Mouse (Mus musculus): ENCODE measurements around the gene Hmga1b. TPM values are rescaled to one million over a fixed set of nuclear protein-coding genes. Genes with fewer than 3 reads are reported as not detected.
"Not testable (repeated sequence)": the region's sequence is repeated elsewhere in the genome, so short reads cannot be mapped to it uniquely, and the experiment has no call there.

Gene Hmga1b
- total RNA-seq (2015; ENCODE audit: low replicate concordance) (3.2 and 12.6 TPM in 2 replicates), total RNA-seq (2017; ENCODE audit: low replicate concordance) (3.0 and 5.7 TPM in 2 replicates)

DNA sequence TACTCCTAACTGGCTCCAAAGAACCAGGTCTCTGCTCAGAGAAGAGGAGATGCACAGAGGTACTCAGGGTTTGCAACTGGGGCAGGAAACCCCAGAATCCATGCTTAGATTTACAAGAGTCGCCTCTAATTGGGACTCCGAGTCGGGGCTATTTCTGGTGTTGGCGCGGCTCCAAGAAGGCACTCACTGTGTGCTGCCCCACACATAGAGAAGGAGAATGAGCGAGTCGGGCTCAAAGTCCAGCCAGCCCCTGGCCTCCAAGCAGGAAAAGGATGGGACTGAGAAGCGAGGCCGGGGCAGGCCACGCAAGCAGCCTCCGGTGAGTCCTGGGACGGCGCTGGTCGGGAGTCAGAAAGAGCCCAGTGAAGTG is at the start of gene Hmga1b:
Hmga1b (plus strand) TSS at position 123 of the 370 bp plus-strand sequence.
- ATAC-seq (replicated peaks; ENCODE audit: low FRiP score, poor library complexity, severe bottlenecking), result not testable (repeated sequence)

DNA sequence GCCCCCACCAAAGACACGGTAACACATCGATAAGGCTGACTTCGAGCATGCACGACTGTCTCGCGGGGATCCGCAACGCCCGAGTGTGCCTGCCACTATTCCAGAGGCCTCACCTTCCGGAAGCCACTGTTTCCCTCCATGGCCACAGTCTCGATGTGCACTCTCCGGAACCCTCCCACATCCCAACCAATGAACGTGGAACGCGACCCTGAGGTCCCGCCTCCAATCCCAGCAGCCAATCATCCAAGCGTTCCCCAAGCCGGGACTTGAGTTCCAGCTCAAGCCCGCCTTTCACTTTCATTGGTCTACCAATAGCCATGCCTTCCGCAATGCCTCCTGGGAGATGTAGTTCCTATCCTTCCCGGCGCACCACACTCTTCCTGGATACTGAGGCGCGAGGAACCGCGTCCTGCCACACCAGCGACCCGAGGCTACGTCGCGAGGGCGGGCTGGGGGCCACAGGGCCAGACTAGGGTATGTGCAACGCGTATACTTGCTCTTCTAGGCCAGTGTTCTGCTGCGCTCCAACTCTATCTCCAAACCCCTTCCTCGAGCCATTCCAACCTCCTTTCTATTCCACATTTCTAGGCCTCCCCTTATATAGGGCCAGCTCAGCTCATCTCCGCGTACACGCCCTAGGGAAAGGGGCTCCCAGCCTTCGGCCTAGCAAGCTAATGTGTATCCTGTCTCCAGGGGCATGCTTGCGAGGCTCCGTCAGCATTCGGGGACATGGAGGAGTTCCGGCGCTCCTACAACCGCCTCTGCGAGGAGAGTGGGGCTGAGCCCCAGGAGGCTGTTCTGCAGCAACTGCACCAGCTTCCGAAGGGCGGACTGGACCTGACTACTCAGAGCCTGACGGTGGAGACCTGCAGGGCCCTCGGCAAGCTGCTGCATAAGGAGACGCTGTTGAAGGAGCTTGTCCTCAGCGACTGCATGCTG is 48.7 kb upstream of the Hmga1b start, which contains the start of the genes Cenpx and Lrrc45:
Cenpx (minus strand) TSS at position 159 of the 939 bp plus-strand sequence.
Lrrc45 (plus strand) TSS at position 346 of the 939 bp plus-strand sequence.
- peak; percentile 92 for ATAC-seq (replicated peaks; ENCODE audit: low FRiP score, poor library complexity, severe bottlenecking)

DNA sequence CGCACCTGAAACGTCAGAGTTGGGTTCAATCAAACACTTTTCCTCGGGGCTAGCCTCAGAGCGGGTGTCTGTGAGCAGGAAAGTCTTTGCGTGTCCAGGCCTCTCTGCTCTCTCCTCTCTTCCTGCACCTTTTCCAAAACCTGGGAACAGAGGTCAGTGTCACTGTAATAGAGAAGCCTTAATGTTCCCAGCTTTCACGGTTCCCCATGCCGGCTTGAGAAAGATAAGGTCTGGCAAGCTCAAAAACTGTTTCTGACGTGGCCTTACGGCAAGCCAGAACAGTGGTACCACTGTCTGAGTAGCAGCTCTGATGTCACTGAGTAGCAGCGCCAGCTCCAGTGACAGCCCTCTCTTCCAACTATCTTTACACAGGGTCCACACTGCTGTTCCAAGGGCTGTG is 48.0 kb upstream of the Hmga1b start:
- no peak for ATAC-seq (replicated peaks; ENCODE audit: low FRiP score, poor library complexity, severe bottlenecking)

DNA sequence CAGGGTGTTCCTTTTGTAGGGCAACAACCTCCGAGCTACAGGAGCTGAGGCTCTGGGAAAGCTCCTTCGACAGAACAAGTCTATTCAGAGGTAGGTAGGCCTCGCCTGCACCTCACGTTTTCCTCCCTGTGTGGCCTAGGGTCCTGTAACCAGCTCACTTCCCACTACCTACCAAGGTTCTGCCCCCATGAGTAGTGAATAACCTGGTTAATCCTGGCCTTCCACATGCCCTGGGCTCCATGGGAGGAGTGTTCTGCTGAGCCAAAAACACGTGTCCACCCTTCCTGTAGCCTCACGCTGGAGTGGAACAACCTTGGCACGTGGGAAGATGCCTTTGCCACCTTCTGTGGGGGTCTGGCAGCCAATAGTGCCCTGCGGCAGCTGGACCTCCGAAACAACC is 47.5 kb upstream of the Hmga1b start:
- ATAC-seq (replicated peaks; ENCODE audit: low FRiP score, poor library complexity, severe bottlenecking), result no peak

DNA sequence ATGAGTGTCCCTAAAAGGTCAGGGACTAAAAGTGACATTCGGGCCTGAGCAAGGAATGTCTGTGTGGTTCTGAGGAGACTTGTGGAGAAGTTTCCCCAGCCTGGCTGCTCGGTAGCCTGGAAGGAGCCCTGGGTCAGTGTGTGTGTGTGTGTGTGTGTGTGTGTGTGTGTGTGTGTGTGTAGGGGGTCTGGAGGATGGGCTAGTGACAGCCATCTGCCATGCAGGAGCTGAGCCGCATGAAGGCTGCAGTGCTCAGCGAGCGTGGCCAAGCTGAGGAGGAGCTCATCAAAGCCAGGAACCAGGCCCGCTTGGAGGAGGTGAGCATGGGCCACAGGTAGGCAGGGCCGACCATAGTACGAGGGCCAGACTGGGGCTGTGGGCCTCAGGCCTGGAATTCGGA is 43.4 kb upstream of the Hmga1b start:
- ATAC-seq (replicated peaks; ENCODE audit: low FRiP score, poor library complexity, severe bottlenecking), result no peak

DNA sequence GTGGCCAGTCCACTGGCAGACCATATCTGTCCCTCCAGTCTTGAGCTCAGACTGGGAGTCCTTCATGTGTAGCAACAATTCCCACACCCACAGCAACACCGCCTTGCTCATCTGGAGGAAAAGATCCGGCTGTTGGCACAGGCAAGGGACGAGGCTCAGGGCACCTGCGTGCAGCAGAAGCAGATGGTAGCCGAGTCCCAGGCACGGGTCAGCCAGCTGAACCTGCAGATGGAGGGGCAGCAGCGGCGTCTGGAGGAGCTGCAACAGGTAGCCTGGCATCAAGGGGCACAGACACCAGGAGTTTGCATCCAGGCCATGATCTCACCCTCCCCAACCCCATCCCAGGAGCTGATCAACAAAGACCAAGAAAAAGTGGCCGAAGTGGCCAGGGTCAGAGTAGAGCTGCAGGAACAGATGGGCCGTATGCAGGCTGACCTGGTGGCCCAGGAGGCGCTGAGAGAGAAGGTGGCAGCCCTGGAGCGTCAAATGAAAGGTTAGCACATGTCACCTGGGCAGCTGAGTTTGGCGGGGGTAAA is 42.7 kb upstream of the Hmga1b start:
- no peak for ATAC-seq (replicated peaks; ENCODE audit: low FRiP score, poor library complexity, severe bottlenecking)

DNA sequence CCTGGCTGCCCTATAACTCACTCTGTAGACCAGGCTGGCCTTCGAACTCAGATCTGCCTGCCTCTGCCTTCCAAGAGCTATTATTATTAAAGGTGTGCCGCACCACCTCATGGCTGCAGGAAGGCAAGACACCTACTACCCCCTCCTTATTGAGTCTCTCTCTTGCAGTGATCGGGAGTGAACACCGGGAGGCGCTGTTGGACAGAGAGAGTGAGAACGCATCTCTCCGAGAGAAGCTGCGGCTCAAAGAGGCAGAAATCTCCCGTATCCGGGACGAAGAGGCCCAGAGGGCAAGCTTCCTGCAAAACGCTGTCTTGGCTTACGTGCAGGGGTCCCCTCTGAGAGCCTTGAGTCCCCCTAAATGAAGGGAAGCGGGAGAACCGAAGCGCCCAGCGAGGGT is 42.1 kb upstream of the Hmga1b start:
- ATAC-seq (replicated peaks; ENCODE audit: low FRiP score, poor library complexity, severe bottlenecking), result peak; percentile 44; the same call in 1 of the 2 replicates

DNA sequence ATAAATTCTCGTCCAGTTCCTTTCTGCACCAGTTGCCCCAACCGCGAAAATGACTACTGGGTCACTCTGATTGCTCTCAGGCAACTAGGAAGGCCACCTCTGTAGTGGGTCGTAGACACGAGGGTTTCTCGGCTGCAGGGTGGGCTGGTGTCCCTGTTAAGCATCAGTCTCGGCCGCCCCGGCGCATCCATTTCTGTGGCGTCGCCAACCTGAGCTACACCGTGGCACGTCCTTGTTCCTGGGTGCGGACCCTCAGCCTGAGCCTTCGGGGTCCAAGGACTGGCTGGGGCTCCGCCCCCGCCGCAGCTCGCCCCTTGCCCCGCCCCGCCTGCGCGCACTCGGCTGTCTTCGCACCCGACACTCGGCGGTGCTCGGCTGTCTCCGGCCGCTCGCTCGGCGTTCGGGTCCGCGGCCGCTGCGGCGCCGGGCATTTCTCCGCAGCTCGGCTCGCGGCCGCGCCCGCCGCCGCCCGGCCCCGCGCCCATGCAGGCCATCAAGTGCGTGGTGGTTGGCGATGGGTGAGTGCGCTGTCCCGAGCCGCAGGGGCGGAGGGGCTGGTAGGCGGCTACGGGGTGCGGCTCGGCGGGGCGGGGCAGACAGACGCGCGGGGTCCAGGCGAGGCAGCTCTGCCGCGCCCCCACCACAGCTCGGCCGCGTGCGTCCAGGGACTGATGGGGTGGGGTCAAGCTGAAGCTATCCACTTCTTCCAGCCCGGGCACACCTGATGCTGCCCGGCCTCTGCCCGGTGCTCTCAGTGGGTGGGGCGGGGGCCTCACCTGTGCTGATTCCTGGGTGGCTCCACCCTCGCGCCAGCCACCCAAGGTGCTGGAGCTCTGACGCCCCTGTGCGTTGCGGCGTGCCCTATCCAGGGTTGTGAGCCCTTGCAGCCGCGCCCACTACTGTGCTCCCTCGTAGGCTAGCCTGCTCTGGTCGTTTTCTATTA is 41.2 kb upstream of the Hmga1b start, which contains the start of gene Rac3:
Rac3 (plus strand) TSS at position 347 of the 943 bp plus-strand sequence.
- no peak for ATAC-seq (replicated peaks; ENCODE audit: low FRiP score, poor library complexity, severe bottlenecking)

DNA sequence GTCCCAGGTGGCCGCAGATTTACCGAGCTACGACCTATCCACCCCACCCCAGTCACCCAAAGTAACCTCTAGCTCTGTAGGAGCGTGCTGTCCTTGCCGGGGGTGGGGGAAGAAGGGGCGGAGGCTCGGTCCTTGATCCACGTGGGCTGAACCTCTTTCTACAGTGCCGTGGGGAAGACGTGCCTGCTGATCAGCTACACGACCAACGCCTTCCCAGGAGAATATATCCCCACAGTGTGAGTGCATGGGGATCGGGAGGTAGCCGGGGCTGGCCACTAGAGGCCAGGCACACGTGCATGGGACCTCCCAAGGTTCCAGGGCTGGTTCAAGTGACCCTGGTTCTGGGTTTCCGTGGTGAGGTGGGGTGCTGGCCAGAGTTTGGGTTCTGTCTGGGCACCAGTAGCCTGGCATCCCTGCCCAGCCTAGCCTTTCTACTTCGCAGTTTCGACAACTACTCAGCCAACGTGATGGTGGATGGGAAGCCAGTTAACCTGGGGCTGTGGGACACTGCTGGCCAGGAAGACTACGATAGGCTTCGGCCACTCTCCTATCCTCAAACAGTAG is 40.4 kb upstream of the Hmga1b start:
- ATAC-seq (replicated peaks; ENCODE audit: low FRiP score, poor library complexity, severe bottlenecking), result no peak

DNA sequence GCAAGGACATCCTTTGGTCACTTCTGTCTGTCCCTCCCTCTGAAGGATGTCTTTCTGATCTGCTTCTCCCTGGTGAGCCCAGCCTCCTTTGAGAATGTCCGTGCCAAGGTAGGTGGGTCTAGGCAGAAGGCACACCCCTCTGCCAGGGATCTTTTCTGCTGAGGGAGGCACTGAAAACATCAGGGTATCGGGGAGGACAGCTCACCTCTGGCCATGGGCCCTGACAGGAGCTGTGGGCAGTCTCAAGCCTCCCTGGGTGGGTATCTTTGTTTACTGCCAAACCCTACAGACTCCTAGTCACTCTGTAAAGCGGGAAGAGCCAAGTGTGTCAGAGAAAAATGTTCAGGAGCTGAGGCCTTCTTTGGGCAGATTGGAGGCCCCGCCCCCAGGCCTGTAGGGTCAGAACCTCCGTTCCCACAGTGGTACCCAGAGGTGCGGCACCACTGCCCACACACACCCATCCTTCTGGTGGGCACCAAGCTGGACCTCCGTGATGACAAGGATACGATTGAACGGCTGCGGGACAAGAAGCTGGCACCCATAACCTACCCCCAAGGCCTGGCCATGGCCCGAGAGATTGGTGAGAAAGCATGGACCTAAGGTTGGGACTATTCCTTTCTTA is 39.7 kb upstream of the Hmga1b start:
- no peak for ATAC-seq (replicated peaks; ENCODE audit: low FRiP score, poor library complexity, severe bottlenecking)

DNA sequence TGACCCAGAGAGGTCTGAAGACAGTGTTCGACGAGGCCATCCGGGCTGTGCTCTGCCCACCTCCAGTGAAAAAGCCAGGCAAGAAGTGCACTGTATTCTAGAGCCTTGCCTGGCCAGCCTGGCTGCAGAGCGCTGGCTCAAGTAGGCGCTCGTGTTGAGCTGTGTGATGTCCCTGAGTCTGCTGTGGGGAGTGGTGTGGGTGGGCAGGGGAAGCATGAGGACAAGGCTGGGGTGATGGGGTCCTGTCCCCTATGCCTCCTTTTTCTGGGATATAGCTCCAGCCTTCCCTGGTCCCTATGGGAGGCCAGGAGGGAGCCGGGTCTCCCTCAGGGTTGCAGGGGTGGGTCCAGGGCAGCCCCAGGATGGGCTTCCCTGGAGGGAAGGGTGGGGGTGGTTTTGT is 39.1 kb upstream of the Hmga1b start:
- ATAC-seq (replicated peaks; ENCODE audit: low FRiP score, poor library complexity, severe bottlenecking), result no peak

DNA sequence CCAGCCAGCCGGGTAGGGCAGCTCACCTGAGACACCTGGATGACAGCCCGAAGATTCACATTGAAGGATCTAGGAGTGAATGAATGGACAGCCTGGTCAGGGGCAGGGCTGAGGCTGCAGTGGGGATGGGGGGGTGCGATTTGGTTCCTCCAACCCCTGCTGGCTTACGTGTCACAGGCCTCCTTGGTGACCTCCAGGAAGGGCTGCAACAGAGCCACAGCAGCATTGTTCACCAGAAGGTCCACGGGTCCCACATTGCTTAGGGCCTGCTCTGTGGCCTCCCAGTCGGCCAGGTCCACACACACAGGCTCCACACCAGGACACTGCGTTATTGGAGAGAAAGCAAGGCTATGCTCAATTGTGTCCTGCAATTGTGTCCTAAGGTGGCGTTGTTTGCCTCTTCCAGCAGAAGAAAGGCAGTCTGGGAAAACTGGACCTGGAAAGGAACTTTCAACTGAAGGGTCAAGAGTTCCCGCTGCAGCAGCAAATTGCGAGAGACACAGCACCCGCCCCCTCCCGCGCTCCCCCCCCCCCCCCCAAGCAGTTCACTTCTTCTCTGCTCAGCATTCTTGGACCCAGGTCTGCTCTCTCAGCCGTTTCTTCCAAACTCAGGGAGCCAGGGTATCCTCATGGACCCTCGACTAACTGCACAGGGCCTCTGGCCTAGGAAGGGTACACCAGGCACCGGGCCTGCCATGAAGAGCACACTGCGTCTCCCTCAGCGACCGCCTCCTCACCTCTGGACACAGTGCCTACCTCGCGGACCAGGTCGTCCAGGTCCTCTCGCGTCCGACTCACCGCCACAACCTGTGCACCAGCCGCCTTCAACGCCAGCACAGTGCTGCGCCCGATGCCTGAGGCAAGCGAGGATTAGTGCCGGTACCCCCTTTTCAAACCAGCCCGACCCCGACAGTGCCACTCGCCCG is 36.1 kb upstream of the Hmga1b start:
- no peak for ATAC-seq (replicated peaks; ENCODE audit: low FRiP score, poor library complexity, severe bottlenecking)

DNA sequence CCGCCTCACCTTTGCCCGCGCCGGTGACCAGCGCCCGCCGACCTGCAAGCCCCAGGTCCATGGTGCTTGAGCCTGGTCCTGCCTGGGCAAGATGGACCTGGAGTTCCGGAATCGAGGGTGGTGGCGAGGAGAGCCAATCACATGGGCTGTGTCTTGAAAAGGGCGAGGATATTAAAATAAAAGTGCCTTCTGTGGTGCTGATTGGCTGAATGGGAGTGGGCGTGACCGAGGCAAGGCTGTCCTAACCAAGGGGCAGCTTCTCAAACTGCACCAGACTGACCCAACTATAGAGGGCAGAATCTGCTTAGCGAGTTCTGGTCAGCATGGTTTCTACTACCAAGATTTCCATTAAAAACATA is 35.4 kb upstream of the Hmga1b start, which contains the start of gene Dcxr:
Dcxr (minus strand) TSS at position 113 of the 359 bp plus-strand sequence.
- peak; percentile 79 for ATAC-seq (replicated peaks; ENCODE audit: low FRiP score, poor library complexity, severe bottlenecking)

DNA sequence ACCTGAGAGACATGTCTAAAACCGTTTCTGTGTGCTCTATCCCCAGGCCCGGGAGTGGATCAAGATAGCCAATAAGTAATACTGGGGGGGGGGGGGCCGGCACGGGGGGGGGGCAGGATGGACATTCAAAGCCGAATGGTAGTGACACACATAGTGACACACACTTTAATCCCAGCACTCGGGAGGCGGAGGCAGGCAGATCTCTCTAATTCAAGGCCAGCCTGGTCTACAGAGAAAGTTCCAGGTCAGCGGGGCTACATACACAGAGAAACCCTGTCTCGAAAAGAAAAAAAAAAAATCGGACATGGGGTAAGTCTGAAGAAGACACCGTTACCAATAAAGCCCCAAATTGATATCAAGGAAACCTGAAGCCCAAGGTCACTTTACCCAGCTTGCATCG is 35.0 kb upstream of the Hmga1b start:
- ATAC-seq (replicated peaks; ENCODE audit: low FRiP score, poor library complexity, severe bottlenecking), result no peak

DNA sequence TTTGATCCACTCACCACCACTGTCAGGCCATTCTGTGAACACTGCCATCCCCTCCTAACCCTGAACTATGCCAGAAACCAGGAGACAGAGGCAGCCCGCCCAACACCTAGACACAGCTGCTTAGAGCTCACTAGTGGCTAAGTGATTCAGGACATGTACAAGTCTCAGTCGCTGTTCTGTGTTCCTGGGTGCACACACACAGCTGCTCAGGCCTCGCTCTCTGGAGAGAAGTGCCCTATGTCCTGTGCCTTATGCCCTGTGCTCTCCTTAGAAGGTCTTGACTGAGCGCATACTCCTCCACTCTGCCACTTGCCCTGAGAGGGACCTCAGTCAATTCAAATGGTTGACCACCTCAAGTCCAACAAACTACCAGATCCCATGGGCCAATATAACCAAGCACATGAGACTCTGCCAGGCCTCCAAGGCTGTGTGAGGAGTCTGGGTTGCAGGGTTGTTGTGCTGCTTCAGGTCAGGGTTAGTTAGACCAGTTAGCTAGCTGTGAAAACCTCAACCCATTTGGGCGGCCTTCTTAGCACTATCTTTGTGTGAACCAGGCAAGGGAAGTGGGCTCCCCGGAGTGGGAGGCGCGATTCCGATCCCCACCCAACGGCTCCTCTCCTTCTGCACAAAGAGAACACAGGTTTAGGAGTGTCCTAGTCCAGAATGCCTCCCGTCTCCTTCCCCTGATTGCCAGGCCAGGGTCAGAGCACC is 33.9 kb upstream of the Hmga1b start:
- ATAC-seq (replicated peaks; ENCODE audit: low FRiP score, poor library complexity, severe bottlenecking), result no peak

DNA sequence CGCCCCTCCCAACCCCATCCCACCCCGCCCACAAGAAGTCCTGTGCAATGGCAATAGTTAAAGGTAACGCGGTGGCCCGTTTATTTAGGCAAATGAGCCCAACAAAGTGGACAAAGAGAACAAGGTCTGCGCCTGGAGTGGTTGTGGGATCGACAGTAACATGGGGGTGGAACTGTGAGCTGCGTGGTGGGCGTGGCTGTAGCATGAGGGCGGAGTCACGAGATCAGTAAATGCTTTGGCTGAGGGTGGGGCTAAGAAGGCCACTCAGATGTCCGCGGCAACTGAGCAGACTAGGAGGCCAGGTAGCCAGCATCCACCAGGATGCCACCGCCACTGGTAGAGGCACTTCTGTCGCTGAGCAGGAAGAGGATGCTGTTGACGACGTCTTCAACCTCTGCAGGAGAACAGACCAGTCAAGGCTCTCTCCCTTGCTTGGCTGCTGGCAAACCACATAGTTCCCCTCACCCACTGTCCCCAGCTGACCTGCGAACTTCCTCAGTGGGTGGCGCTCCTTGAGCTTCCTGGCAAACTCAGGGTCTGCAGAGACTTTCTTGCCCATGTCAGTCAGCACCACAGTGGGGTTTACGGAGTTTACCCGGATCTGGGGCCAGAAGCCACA is 33.1 kb upstream of the Hmga1b start:
- 0 out of 2 replicates have a peak, but pooled peaks have one; percentile 33 for ATAC-seq (replicated peaks; ENCODE audit: low FRiP score, poor library complexity, severe bottlenecking)

DNA sequence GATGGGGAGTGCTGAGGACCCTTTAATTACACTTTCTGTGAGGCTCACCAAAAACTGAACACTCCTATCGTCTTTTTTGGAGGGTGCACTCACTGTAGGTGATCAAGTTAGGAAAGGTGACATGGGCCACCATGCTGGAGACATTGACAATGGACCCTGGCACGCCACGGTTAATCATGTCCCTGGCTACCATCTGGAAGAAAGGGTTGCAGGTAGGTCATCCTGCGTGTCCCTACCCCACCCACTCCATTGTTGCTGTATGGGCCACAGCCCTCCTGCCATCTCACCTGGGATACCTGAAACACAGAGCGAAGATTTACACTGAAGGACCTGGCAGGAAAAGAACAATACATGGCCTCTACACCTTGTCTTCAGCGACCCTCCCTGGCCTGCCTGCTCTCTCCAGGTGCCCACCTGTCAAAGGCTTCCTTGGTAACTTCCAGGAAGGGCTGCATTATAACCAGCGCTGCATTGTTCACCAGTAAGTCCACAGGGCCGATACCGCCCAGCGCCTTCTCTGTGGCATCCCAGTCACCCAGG is 32.2 kb upstream of the Hmga1b start:
- no peak for ATAC-seq (replicated peaks; ENCODE audit: low FRiP score, poor library complexity, severe bottlenecking)
